Mouse (Mus musculus) forebrain, embryonic 16.5 days (tissue): ENCODE measurements at regions not wholly inside any gene's neighbourhood (a gene's known extent, or its start where the extent isn't known, plus 50 kb on each side); places are given as distances from the start of the nearest gene placed in this dataset.
A peak's percentile ranks its signal among the peaks of the same experiment; 100 is the strongest.

ENCODE experiments used
- ATAC-seq: fragments of 200-750 bp; cut with Nextera tagmentation; 2 replicates; pipeline ENCODE4 v1.8.0; 2017; ENCODE audit warnings: mild to moderate bottlenecking, moderate library complexity
- H3K27ac ChIP-seq: fragments of 300-500 bp; sonication (generic); 2 replicates; pipeline ENCODE4 v1.5.1; 2014; ENCODE audit warnings: low read length, control low read depth
- H3K27me3 ChIP-seq: fragments of 300-500 bp; sonication (generic); replicated peaks from 2 replicates; pipeline ENCODE4 v1.6.1; 2014; ENCODE audit warnings: low read length; ENCODE audit not compliant: control insufficient read depth, insufficient read depth
- H3K36me3 ChIP-seq: fragments of 300-500 bp; sonication (generic); 2 replicates; pipeline ENCODE4 v1.6.1; 2014; ENCODE audit not compliant: control insufficient read depth, insufficient read depth
- H3K4me1 ChIP-seq: fragments of 300-500 bp; sonication (generic); replicated peaks from 2 replicates; pipeline ENCODE4 v1.6.1; 2014; ENCODE audit warnings: low read length; ENCODE audit not compliant: control insufficient read depth, insufficient read depth
- H3K4me2 ChIP-seq: fragments of 300-500 bp; sonication (generic); 2 replicates; pipeline ENCODE4 v1.6.1; 2014; ENCODE audit warnings: mild to moderate bottlenecking, low read length, control low read depth
- H3K4me3 ChIP-seq: fragments of 300-500 bp; sonication (generic); replicated peaks from 2 replicates; pipeline ENCODE4 v1.5.1; 2014; ENCODE audit warnings: mild to moderate bottlenecking, low read length, control low read depth
- H3K9ac ChIP-seq: fragments of 300-500 bp; sonication (generic); replicated peaks from 2 replicates; pipeline ENCODE4 v1.6.1; 2014; ENCODE audit warnings: low read depth, low read length, control low read depth
- H3K9me3 ChIP-seq: fragments of 300-500 bp; sonication (generic); 2 replicates; pipeline ENCODE4 v1.6.1; 2016; ENCODE audit warnings: low read length; ENCODE audit not compliant: control insufficient read depth
- WGBS: fragments of 180-500 bp; shearing (Covaris S2); extraction: QIAGEN DNeasy Blood & Tissue Kit; methylation state at CpG from one replicate; pipeline ENCODE4 v1.1.7; 2014; 5-methylcytosine and 5-hydroxymethylcytosine counted together

- Histone ChIP-seq H3K27me3 (no peaks in the 10 kb centered on the region), H3K4me2 (no peak overlapping the region), H3K9me3 (no peaks in the 10 kb centered on the region), H3K36me3 (no peaks in the 10 kb centered on the region), H3K4me1 (no peaks in the 10 kb centered on the region), H3K27ac (no peak overlapping the region), H3K9ac (no peak overlapping the region), H3K4me3 (no peak overlapping the region)
- ATAC-seq = no peak
- WGBS = 75% methylated on average over 3 of the region's 3 CpGs
These were observed 165.0 kb upstream of the Cdkn2b start for GRCm38 (mm10) chr4:89475848-89476247.

- no peak for ATAC-seq
- 77% methylated on average over 7 of the region's 7 CpGs for WGBS
These were observed 164.2 kb upstream of the Cdkn2b start for GRCm38 (mm10) chr4:89474836-89475541.

GRCm38 (mm10) chr4:89471426-89471825 lies 160.6 kb upstream of the Cdkn2b start:
- WGBS = 96% methylated on average over 1 of the region's 1 CpGs
- Histone ChIP-seq H3K27ac (no peak overlapping the region), H3K9me3 (no peaks in the 10 kb centered on the region), H3K36me3 (no peaks in the 10 kb centered on the region), H3K9ac (no peak overlapping the region), H3K27me3 (no peaks in the 10 kb centered on the region), H3K4me2 (no peak overlapping the region), H3K4me1 (peaks cover 5% of the 10 kb centered on the region), H3K4me3 (no peak overlapping the region)
- no peak for ATAC-seq

More at GRCm38 (mm10) chr4:89474836-89475541, 164.2 kb upstream of the Cdkn2b start:
- Histone ChIP-seq H3K27me3 (no peaks in the 10 kb centered on the region), H3K9ac (no peak overlapping the region), H3K9me3 (no peaks in the 10 kb centered on the region), H3K27ac (no peak overlapping the region), H3K4me3 (no peak overlapping the region), H3K4me2 (no peak overlapping the region), H3K4me1 (no peaks in the 10 kb centered on the region; the same call in 1 of the 2 replicates), H3K36me3 (no peaks in the 10 kb centered on the region)

- H3K4me1 ChIP-seq = peaks cover 5% of the 10 kb centered on the region
- no peak overlapping the region for H3K27ac ChIP-seq
- no peaks in the 10 kb centered on the region for H3K9me3 ChIP-seq
- 39% methylated on average over 2 of the region's 2 CpGs for WGBS
- no peak for ATAC-seq
- H3K27me3 ChIP-seq = no peaks in the 10 kb centered on the region
- no peaks in the 10 kb centered on the region for H3K36me3 ChIP-seq
- no peak overlapping the region for H3K9ac ChIP-seq
- no peak overlapping the region for H3K4me3 ChIP-seq
- H3K4me2 ChIP-seq = no peak overlapping the region
These were observed 159.9 kb upstream of the Cdkn2b start for GRCm38 (mm10) chr4:89470756-89471155.

- WGBS = 3% methylated on average over 8 of the region's 8 CpGs
- no peaks in the 10 kb centered on the region for H3K36me3 ChIP-seq
- H3K27ac ChIP-seq = no peak overlapping the region
These were observed 159.0 kb upstream of the Cdkn2b start for GRCm38 (mm10) chr4:89469883-89470282.

GRCm38 (mm10) chr4:89469406-89469805 lies 158.6 kb upstream of the Cdkn2b start:
- Histone ChIP-seq H3K27ac (no peak overlapping the region), H3K4me2 (no peak overlapping the region), H3K9ac (no peak overlapping the region), H3K36me3 (no peaks in the 10 kb centered on the region), H3K9me3 (no peaks in the 10 kb centered on the region), H3K27me3 (no peaks in the 10 kb centered on the region), H3K4me3 (no peak overlapping the region), H3K4me1 (peaks cover 5% of the 10 kb centered on the region)
- WGBS = 35% methylated on average over 3 of the region's 3 CpGs
- ATAC-seq = no peak

More at GRCm38 (mm10) chr4:89469883-89470282, 159.0 kb upstream of the Cdkn2b start:
- Histone ChIP-seq H3K27me3 (no peaks in the 10 kb centered on the region), H3K9me3 (no peaks in the 10 kb centered on the region), H3K9ac (no peak overlapping the region), H3K4me1 (peaks cover 5% of the 10 kb centered on the region), H3K4me3 (no peak overlapping the region), H3K4me2 (no peak overlapping the region)
- ATAC-seq = peak; percentile 59

- no peak for ATAC-seq
- H3K4me1 ChIP-seq = peaks cover 5% of the 10 kb centered on the region
- H3K4me3 ChIP-seq = no peak overlapping the region
- no peaks in the 10 kb centered on the region for H3K27me3 ChIP-seq
- H3K4me2 ChIP-seq = no peak overlapping the region
- H3K36me3 ChIP-seq = no peaks in the 10 kb centered on the region
- WGBS = 94% methylated on average over 3 of the region's 3 CpGs
- no peak overlapping the region for H3K27ac ChIP-seq
- no peak overlapping the region for H3K9ac ChIP-seq
- H3K9me3 ChIP-seq = no peaks in the 10 kb centered on the region
These were observed 155.9 kb upstream of the Cdkn2b start for GRCm38 (mm10) chr4:89466766-89467165.

- 86% methylated on average over 4 of the region's 4 CpGs for WGBS
- no peaks in the 10 kb centered on the region for H3K27me3 ChIP-seq
- ATAC-seq = no peak
These were observed 152.3 kb upstream of the Cdkn2b start for GRCm38 (mm10) chr4:89463121-89463520.

GRCm38 (mm10) chr4:89460170-89460762 lies 149.4 kb upstream of the Cdkn2b start:
- Histone ChIP-seq H3K4me2 (no peak overlapping the region), H3K4me1 (no peaks in the 10 kb centered on the region), H3K9ac (no peak overlapping the region), H3K27me3 (no peaks in the 10 kb centered on the region), H3K27ac (no peak overlapping the region), H3K4me3 (no peak overlapping the region), H3K9me3 (no peaks in the 10 kb centered on the region), H3K36me3 (no peaks in the 10 kb centered on the region)
- 82% methylated on average over 7 of the region's 7 CpGs for WGBS
- no peak for ATAC-seq

More at GRCm38 (mm10) chr4:89463121-89463520, 152.3 kb upstream of the Cdkn2b start:
- Histone ChIP-seq H3K4me3 (no peak overlapping the region), H3K36me3 (no peaks in the 10 kb centered on the region), H3K9ac (no peak overlapping the region), H3K27ac (no peak overlapping the region), H3K4me1 (no peaks in the 10 kb centered on the region), H3K9me3 (no peaks in the 10 kb centered on the region), H3K4me2 (no peak overlapping the region)
